Mouse (Mus musculus) cerebellum, postnatal 36 days (tissue): ENCODE measurements at regions not wholly inside any gene's neighbourhood (a gene's known extent, or its start where the extent isn't known, plus 50 kb on each side); places are given as distances from the start of the nearest gene placed in this dataset.

Experiments used
- DNase-seq, 2 experiments: peaks; one replicate each; pipeline ENCODE4 v3.0.0; 2021 to 2022; ENCODE audit warnings: mixed read lengths in 2 of 2

DNA sequence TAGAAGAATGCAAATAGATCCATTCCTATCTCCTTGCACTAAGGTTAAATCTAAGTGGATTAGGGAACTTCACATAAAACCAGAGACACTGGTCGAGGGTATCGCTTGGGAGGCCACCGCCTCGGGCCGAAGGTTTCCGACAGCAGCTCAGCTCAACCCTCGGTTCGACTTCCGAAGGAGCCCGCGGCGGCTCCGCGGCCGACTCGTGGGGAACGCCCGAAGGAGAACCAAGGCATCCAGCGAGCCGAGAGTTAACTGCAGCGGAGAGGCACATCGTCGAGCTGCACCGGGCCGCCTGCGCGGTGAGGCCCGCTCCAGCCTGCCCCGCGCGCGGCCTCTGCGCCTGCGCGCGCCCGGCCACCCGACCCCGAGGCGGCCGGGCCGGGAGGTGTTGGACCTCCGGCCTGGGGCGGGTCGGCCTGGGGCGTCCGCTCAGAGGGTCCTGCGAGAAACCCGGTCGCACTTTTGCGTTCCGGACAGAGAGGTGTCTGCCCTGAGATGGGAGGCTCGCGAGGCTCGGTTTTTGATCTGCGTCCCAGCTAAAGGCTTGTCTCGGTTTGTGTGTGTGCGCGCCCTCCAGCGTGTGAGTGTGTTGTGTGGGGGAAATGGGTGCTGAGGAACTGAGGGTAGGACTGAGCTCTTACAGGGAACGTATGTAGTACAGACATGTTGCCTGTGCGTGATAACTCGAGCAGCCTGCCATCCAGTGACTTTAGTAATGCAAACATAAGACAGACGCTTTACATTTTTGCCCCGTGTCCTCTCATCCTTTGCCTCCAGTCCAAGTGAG is 50.9 kb upstream of the Vmn2r9 start:
- peak in 1 of 2 experiments; percentile 22 for DNase-seq
